Mouse (Mus musculus): Measurements from ENCODE around the gene Gm14632. TPM values are rescaled to one million over a fixed set of nuclear protein-coding genes. Genes with fewer than 3 reads are reported as not detected.
"Not testable (repeated sequence)": the region's sequence is repeated elsewhere in the genome, so short reads cannot be mapped to it uniquely, and the experiment has no call there.

Gm14632 gene
- total RNA-seq (2015; ENCODE audit: low replicate concordance), result not detected in 2 replicates
- not detected in 2 replicates for total RNA-seq (2017; ENCODE audit: low replicate concordance)

DNA sequence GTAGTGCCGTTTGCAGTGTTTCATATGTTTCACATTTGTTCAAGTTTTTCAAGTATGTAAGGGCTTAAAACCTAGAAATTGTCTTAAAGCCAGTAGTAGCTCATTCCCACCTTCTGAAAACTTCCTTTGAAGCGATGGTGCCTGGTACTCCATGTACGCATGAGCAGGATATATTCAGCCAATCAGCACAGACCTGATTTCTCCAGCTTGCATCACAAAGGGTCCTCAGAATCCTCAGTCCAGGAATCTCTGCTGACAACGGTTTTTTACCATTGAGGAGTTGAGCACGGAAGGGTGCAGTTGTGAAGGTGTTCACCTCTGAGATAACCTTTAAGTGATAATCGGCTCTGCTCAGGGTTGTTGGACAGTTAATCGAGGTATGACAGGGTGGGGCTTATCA, at the start of gene Gm14632:
TSS of gene Gm14632 (plus strand) at position 301 of the 400 bp plus-strand sequence.
- ATAC-seq (replicated peaks; ENCODE audit: low FRiP score, poor library complexity, severe bottlenecking), result not testable (repeated sequence)

All from erythroblast, adult 5-6 weeks (primary cell).